Mouse (Mus musculus) large intestine, adult 2 months (tissue): ENCODE measurements around the gene Shank1. TPM values are rescaled to one million over a fixed set of nuclear protein-coding genes. Genes with fewer than 3 reads are reported as not detected.
A peak's percentile ranks its signal among the peaks of the same experiment; 100 is the strongest.

ENCODE experiments used
- DNase-seq: peaks from one replicate; pipeline ENCODE4 v3.0.0-alpha.2; 2012; ENCODE audit warnings: low read depth, low spot score
- WGBS: fragments of 180-500 bp; shearing (Covaris S2); methylation state at CpG from one replicate; pipeline ENCODE4 v1.1.7; 2018; 5-methylcytosine and 5-hydroxymethylcytosine counted together
- polyA plus RNA-seq: library from polyadenylated mRNA; depleted of rRNA; stranded (reverse); fragments of >200 nt; gene quantifications from 2 replicates; pipeline ENCODE4 v1.2.3, GENCODE M21; 2012

The Shank1 gene
- polyA plus RNA-seq, 1 experiment = 0.48 TPM

- no peak for DNase-seq
- WGBS = 17% methylated on average over 10 of the region's 10 CpGs
These were observed 47.5 kb downstream of the Shank1 start for GRCm38 (mm10) chr7:44357531-44357930.

- WGBS = 18% methylated on average over 5 of the region's 5 CpGs
- DNase-seq = no peak
These were observed 48.0 kb downstream of the Shank1 start for GRCm38 (mm10) chr7:44358012-44358411.

- DNase-seq = no peak
- WGBS = 8% methylated on average over 25 of the region's 26 CpGs
These were observed 49.0 kb downstream of the Shank1 start for GRCm38 (mm10) chr7:44358886-44359654.

- under 1% methylated on average over 54 of the region's 54 CpGs for WGBS
These were observed 50.0 kb downstream of the Shank1 start for GRCm38 (mm10) chr7:44359908-44360672.

GRCm38 (mm10) chr7:44360792-44361301 lies 50.8 kb downstream of the Shank1 start:
- WGBS = 12% methylated on average over 21 of the region's 21 CpGs
- no peak for DNase-seq

More at GRCm38 (mm10) chr7:44359908-44360672, 50.0 kb downstream of the Shank1 start:
- DNase-seq = peak; percentile 68

- no peak for DNase-seq
- 94% methylated on average over 8 of the region's 8 CpGs for WGBS
These were observed 62.6 kb downstream of the Shank1 start for GRCm38 (mm10) chr7:44372678-44373077.

- DNase-seq = no peak
- WGBS = 5% methylated on average over 7 of the region's 7 CpGs
These were observed 63.4 kb downstream of the Shank1 start for GRCm38 (mm10) chr7:44373460-44373859.

GRCm38 (mm10) chr7:44373889-44374652 lies 64.0 kb downstream of the Shank1 start:
- peak; percentile 80 for DNase-seq
- under 1% methylated on average over 19 of the region's 19 CpGs for WGBS

- 12% methylated on average over 5 of the region's 5 CpGs for WGBS
- no peak for DNase-seq
These were observed 64.7 kb downstream of the Shank1 start for GRCm38 (mm10) chr7:44374756-44375155.

- WGBS = 24% methylated on average over 10 of the region's 10 CpGs
- DNase-seq = no peak
These were observed 65.2 kb downstream of the Shank1 start for GRCm38 (mm10) chr7:44375207-44375606.

- WGBS = 71% methylated on average over 3 of the region's 3 CpGs
These were observed 65.7 kb downstream of the Shank1 start for GRCm38 (mm10) chr7:44375793-44376192.

GRCm38 (mm10) chr7:44378290-44378689 lies 68.2 kb downstream of the Shank1 start:
- DNase-seq = no peak
- WGBS = 26% methylated on average over 4 of the region's 4 CpGs

More at GRCm38 (mm10) chr7:44375793-44376192, 65.7 kb downstream of the Shank1 start:
- DNase-seq = no peak

GRCm38 (mm10) chr7:44382541-44382940 lies 72.5 kb downstream of the Shank1 start:
- 69% methylated on average over 12 of the region's 12 CpGs for WGBS
- DNase-seq = no peak

GRCm38 (mm10) chr7:44383980-44384715 lies 74.1 kb downstream of the Shank1 start, which contains the start of gene Syt3:
TSS of gene Syt3 (plus strand) at chr7:44384102.
- no peak for DNase-seq
- under 1% methylated on average over 30 of the region's 33 CpGs for WGBS

- WGBS = 1% methylated on average over 17 of the region's 17 CpGs
- no peak for DNase-seq
These were observed 74.6 kb downstream of the Shank1 start for GRCm38 (mm10) chr7:44384716-44385059.

GRCm38 (mm10) chr7:44385720-44386119 lies 75.7 kb downstream of the Shank1 start, which contains the start of gene 1700008O03Rik:
TSS of gene 1700008O03Rik (minus strand) at chr7:44385820.
- WGBS = 78% methylated on average over 12 of the region's 12 CpGs
- no peak for DNase-seq

- WGBS = 79% methylated on average over 4 of the region's 4 CpGs
- no peak for DNase-seq
These were observed 81.8 kb downstream of the Shank1 start for GRCm38 (mm10) chr7:44391831-44392230.

GRCm38 (mm10) chr7:44392341-44392740 lies 82.3 kb downstream of the Shank1 start:
- WGBS = 82% methylated on average over 14 of the region's 14 CpGs
- DNase-seq = no peak

GRCm38 (mm10) chr7:44393284-44393683 lies 83.2 kb downstream of the Shank1 start:
- WGBS = 89% methylated on average over 17 of the region's 17 CpGs
- DNase-seq = no peak
